Mouse (Mus musculus) Muller cell, postnatal 12 days (primary cell): ENCODE results near the gene Nrm.

ENCODE experiments used
- DNase-seq: peaks from one replicate; pipeline ENCODE4 v3.0.0-alpha.2; 2015; ENCODE audit errors: inconsistent ontology term

Gene Nrm

GRCm38 (mm10) chr17:35866911-35867890 lies 6.1 kb downstream of the Nrm start:
- peak; percentile 55 for DNase-seq

- DNase-seq, result peak; percentile 31
Measured at GRCm38 (mm10) chr17:35868165-35868820, 7.2 kb downstream of the Nrm start.

- no peak for DNase-seq
Measured at GRCm38 (mm10) chr17:35868961-35869345, 7.8 kb downstream of the Nrm start.

GRCm38 (mm10) chr17:35869346-35870067 lies 8.4 kb downstream of the Nrm start:
- DNase-seq, result peak; percentile 43

- DNase-seq, result peak; percentile 94
Measured at GRCm38 (mm10) chr17:35870151-35870883, 9.2 kb downstream of the Nrm start.

GRCm38 (mm10) chr17:35870884-35871696 lies 10.0 kb downstream of the Nrm start:
- DNase-seq, result no peak

GRCm38 (mm10) chr17:35873774-35874519 lies 12.8 kb downstream of the Nrm start:
- DNase-seq, result peak; percentile 87

- no peak for DNase-seq
Measured at GRCm38 (mm10) chr17:35874721-35875120, 13.6 kb downstream of the Nrm start.

- DNase-seq, result peak; percentile 97
Measured at GRCm38 (mm10) chr17:35879245-35880057, 18.3 kb downstream of the Nrm start, which contains the start of gene Dhx16. TSS of gene Dhx16 (plus strand) at chr17:35879819.

GRCm38 (mm10) chr17:35882924-35883323 lies 21.8 kb downstream of the Nrm start:
- DNase-seq, result no peak

GRCm38 (mm10) chr17:35883777-35884176 lies 22.7 kb downstream of the Nrm start:
- no peak for DNase-seq

GRCm38 (mm10) chr17:35887725-35888124 lies 26.6 kb downstream of the Nrm start:
- DNase-seq, result no peak

GRCm38 (mm10) chr17:35896781-35897643 lies 35.9 kb downstream of the Nrm start, which contains the start of gene 2310061I04Rik:
TSS of gene 2310061I04Rik (minus strand) at chr17:35897431.
- DNase-seq, result peak; percentile 96

GRCm38 (mm10) chr17:35897644-35898573 lies 36.8 kb downstream of the Nrm start:
- no peak for DNase-seq

GRCm38 (mm10) chr17:35900636-35901035 lies 39.5 kb downstream of the Nrm start:
- DNase-seq, result no peak

- peak; percentile 77 for DNase-seq
Measured at GRCm38 (mm10) chr17:35903343-35903991, 42.3 kb downstream of the Nrm start.
